Mouse (Mus musculus): ENCODE measurements around the gene Ttpal. TPM values are rescaled to one million over a fixed set of nuclear protein-coding genes. Genes with fewer than 3 reads are reported as not detected.
A peak's percentile ranks its signal among the peaks of the same experiment; 100 is the strongest.

The Ttpal gene
- 10 to 100 TPM; 36.9 to 37.6 TPM for polyA plus RNA-seq (2017; shearing (Covaris generic))

DNA sequence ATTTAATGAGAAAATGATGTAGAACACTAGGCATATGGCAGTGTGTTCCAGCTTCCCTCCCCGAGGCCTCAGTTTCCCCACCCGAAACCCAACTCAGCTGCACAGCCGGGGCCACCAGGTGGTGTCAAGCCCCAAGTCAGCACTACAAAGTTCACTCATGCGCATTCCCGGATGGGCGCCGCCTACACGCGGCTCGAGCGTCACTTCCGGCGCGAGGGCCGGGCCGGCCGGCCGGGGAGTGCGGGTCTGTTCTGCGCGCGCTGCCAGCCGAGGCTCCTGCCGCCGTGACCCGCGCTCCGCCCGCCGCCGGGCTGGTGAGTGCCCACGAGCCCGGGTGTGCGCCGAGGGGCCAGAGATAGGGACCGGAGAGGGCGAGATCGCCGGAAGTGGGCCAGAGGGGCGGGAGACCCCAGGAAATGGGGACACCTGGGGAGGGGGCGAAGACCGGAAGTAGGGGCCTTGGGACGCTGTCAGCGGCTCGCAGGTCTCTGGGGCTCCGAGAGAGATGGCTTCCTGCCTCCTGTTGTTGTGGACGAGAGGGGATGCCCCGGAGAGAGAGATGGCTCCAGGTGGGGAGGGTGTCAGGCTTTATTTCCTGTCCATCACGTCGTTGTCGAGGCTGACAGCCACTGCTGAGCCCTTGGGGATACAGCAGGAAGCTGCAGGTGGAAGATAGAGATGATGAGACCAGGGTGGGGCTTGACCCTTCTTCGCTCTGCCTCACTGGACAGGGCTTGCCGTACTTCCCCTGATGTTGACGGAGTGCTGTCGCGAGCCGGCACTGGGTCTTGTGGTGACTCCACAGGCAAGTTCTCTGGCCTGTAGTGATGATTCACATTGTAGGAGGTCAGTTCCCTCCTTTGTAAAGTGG lies at the start of gene Ttpal:
Gene Ttpal, plus strand, starts transcription at position 214 of the 871 bp plus-strand sequence.
- ATAC-seq, result peak; percentile 82

DNA sequence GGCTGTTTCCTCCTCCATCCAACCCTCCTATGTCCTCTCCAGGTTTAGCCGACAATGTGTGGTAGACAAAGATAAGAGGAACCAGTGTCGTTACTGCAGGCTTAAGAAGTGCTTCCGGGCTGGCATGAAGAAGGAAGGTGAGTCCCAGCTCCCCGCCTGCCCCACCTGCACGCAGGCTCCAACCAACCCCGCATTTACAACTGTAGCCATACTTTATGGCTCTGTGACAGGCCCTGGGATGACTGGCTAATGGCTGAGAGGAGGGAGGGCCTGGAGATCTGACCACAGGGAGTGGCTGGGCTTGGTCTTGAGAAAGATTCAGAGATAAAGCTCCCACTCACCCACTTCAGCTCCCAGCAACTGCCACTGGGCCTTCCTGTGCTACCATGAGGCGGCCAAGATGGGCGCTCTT lies 49.6 kb upstream of the Ttpal start:
- no peak for ATAC-seq

DNA sequence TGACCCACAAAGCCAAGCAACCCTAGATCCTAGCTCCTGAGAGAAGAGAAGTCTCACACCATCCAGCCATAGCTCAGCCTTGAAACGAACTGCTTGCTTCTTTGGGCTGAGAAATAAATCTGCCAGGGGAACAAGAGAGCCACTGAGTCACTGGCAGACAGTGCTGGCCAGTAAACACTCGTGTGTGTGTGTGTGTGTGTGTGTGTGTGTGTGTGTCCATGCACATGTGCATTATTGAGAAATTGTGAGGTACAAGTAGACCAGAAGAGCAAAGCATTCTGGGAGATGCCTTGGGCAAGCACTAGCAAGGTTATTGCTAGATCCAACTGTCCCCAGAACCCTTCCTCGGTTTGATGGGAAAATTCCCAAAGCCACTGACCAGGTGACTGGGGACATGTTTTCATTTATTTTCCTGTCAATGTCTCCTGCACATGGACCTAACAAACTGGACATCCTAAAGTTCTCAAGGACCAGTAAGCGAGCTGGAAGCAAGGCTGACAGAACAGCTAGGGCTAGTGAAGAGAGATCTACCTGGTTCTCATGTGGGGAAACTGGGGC lies 47.6 kb upstream of the Ttpal start:
- ATAC-seq, result no peak

DNA sequence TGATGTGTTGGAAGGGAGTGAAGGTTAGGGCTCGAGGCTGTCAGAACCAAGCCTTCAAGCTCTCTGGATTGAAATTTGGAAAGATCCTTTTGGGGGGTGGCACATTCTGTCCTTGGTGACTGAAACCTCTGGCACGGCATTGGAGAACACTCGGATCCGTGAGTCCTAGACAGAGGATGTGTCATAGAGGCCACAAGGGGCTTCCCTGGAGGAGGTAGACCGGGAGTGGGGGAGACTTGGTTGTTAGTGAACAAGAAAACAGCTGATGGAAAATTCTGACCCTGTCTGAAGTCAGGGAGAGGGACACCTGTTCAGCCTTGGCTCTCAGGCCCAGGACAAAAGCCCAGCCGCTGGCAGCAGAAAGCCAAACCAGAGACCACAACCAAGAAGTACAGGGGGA lies 47.1 kb upstream of the Ttpal start:
- no peak for ATAC-seq

DNA sequence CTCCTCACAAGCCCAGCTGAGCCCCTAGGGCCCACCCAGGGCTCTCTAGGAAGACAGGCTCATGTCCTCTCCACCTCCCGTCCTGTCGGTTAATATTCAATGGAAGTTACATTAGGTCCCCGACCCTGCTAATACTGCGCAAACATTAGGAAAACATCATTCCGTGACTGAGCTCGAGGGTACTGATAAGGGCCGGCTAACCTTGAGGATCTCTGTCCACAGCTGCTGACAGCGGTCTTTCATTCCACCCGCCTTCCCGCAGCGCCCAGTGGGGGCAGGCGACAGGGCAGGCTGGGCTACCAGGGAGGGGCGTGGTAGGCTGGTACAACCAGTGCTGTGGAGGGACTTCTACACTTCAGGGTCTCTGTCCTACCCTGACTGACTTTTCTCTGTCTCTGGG lies 46.7 kb upstream of the Ttpal start:
- ATAC-seq, result no peak

DNA sequence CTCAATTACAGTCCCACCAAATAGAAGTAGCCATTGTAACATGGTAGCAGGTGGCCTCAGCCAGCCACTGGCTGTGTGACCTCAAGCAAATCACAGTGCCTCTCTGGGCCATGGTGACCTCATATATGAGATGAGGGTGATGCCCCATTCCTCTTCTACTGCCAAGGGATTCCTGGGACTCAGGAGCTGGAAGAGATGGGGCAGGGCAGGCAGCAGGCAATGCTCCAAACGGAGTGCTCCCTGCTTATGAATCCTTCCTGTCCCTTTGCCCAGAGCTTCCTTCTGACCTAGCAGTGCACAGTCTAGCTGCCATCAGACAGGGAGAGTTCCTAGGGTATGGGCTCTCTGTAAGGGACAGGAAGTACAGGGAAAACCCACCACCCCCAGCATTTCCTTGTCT lies 43.6 kb upstream of the Ttpal start:
- no peak for ATAC-seq

DNA sequence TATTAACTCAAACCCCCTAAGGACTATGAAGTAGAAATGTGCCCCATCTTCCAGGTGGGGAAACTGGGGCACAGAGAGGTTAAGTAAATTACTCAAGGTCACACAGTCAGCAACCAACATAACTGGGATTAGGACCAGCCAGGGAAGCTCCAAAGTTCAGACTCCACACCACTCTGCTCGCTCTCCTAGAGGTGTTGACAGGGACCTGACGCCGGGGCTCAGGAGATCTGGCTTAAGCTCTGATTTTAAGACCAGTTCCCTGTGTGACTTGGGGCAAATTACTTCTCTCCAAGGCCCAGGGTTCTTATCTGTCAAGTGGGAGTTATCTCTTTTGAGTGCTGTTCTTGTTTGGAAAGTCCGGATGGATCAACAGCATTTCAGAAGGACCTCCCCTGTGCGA lies 42.9 kb upstream of the Ttpal start:
- ATAC-seq, result no peak

DNA sequence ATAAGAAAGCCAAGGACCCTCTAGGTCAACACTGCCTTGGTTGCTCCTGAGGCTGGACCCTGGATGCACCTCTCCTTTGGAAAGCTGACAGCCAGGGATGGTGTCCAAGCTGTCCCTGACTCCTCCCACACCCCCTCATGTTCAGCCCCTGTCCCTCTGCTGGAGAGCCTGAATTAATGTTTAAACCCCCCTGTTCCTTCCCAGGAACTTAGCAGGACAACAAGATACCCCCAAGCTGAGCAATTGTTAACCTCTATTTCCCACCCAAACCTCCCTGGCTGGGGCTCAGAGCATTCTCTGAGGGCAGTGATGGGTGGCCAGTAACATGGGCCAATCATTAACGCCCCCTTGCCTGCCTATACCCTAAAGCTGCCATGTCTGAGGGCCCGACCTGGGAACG lies 41.9 kb upstream of the Ttpal start:
- no peak for ATAC-seq

DNA sequence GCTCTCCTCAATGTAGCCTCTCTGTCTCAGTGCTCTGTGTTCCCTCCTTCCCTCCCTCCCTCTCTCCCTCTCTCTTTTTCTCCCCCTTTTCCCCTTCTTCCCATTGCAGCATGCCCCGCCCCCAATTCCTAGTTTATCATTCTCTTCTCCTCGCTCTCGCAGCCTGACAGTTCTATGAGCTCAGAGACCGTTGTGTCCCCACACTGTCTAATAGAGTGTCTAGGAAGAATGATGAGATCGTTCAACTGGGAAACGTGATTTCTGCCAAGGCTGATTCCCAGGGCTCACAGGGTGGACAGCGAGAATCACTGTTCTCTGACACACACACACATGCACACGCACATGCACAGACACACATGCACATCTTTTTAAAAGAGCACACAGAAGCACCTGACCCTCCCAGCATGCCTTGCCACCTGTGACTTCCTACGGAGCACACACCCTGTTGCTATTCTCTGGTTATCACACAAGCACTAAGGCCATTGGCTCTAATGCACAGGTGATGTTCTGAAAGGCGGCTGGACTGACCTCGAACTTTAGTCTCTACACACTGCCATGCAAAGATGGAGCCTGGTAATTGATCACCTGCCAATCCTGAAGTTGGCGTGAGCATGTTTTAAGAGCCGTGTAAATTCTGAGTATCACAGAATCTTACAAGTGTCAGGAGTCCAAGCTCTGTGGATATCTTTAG lies 40.7 kb upstream of the Ttpal start:
- no peak for ATAC-seq

DNA sequence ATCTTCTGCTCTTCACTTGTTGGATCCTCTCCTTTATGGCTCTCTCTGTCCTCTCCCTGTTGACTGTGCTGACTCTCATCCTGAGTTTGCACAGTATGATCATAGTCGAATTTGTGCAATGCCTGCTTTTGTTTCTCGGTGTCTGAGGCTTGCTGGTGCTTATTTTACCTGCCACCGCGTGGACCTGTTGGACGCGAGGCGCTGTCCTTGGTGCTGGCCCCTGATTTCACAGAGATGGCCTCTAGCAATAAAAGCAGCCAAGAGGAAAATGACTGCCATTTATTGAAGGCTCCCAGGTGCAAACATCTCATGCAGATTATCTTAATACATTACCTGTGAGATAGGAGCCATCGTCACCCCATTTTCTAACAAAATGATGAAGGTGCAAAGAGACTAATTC lies 37.5 kb upstream of the Ttpal start:
- ATAC-seq, result no peak

DNA sequence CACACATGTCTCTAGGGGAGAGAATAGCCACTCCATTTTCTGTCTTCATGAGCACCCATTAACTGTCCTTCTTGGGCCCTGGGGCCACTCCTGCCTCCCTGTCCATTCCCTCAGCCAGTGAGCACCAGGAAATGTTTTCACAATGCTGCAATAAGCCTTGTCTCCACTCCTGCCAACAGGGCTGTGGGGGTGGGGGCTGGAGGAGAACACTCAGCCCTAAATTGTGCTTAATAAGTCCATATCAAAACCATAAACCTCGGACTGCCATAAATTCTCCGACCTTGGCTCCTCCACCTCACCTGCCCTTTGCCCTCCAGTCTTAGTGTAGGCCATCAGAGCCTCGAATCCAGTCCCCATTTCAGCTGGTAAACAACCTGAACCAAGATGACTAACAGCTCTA lies 27.8 kb upstream of the Ttpal start:
- no peak for ATAC-seq

DNA sequence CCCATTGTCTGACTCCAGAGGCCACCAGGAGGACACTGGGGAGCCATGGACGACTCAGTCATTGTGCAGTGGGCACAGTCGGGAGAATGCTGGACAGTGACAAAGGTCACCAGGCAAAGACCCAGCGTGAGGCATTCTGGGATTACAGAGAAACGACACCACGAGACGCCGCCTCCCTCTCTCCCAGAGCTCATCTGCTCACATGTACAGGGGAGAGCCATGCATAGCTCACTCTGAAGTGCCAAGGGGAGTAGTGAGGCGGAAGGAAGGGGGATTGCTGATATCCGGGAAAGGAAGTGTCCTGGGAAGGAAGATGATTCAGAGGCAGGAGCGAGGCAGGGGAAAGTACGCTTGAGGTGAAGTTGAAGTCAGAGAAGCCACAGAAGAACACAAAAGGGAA lies 26.9 kb upstream of the Ttpal start:
- no peak for ATAC-seq

DNA sequence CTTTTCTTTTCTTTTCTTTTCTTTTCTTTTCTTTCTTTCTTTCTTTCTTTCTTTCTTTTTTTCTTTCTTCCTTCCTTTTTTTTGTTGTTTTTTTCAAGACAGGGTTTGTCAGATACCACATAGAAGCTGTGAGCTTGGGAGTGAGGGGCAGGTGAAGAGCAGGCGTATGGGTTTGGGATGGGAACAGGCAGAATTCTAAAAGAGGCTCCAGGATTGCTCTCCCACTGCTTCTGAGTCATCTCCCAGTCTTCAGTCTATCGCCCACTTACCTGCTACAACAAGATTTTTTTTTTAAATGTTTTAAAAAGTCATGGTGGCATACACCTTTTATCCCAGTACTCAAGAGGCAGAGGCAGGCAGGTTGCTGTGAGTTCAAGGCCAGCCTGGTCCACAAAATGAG lies 24.1 kb upstream of the Ttpal start:
- ATAC-seq, result no peak

DNA sequence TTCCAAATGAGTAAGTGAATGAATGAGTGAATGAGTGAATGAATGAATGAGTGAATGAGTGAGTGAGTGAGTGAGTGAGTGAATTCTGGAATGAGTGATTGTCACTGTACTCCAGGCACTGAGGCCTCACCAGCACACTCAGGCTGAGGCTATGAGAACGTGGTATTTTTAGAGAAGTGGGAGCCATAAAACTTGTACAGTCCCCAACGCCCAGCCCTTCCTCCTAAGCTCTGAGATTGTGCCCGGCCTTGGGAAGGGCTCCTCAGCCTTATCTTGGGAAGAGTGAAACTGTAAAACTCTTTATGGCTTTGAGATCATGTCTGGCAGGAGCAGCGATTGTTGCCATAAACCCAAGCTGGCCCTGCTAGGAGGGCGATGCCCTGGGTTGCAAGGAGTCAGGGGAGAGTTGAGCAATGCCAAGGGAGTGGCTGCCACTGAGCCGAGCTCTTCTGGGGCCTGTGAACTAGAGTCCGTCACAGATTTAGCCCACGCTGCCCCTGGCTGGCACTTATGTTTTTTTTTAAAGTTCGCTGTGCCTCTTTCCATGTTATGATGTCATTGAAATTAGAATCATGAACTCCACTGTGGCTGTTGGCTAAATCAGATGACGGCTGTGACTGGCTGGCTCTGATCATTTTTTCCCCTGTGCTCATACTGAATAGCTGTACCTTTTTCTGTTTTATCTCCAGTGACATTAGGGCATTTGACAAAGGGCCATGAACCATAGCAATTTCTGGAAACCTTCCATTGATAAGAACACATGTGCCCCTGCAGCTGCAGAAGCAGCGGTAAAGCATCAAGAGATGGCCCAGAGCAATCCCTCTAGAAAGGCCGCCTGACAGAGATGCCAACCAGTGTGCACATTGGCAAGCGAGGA lies 21.8 kb upstream of the Ttpal start:
- ATAC-seq, result no peak

DNA sequence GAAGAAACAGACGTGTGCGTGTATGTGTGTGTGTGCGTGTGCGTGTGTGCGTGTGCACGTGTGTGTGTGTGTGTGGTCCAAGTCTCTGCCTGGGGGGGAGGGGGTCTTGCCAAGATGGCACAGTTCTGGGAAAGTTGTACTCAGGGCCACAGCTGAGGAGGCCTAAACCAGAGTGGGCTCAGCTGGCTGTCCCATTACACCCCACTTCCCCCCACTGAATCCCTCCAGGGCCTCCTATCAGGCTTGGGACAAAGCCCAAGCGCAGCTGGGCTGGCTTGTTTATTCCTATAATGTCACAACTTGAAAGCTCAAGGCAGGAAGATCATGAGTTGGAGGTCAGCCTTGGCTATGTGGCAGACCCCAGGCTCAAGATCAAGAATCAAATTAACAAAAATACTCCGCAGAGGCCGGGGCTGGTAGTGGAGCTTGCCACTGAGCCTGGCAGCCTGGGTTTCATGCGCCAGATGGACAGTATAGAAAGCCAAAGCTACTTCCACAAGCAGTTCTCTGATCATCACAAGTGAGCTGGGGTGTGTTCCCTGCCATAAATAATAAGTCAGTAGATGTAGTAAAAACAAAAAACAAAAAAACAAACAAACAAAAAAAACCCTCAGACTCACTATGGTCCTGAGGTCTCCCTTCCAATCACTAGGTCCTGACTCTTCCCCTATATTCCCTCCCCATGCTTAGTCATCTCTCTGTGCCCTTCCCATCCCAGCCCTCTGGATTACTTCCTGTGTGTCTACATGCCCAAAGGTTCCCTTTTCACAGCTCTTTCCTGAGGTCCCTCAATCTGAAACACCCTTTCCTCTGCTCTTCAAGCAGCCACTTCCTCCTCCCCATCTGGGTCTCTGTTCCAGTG lies 18.7 kb upstream of the Ttpal start:
- ATAC-seq, result no peak

DNA sequence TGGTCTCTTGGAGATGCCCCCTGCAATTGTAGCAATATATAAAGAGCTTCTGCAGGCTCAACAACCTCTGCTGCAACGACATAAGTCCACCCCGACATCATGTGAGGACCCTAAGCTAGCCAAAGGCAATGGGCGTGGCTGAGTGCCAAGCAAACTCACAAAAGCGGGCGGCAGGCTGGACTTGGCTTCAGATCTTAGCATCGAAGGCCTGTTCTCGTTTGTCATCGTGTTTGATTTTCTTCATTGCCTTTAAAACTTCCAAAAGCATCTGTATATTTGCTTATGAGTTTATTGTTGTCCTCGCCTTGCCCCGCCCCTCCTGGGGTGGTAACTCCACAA lies 18.1 kb upstream of the Ttpal start:
- no peak for ATAC-seq

DNA sequence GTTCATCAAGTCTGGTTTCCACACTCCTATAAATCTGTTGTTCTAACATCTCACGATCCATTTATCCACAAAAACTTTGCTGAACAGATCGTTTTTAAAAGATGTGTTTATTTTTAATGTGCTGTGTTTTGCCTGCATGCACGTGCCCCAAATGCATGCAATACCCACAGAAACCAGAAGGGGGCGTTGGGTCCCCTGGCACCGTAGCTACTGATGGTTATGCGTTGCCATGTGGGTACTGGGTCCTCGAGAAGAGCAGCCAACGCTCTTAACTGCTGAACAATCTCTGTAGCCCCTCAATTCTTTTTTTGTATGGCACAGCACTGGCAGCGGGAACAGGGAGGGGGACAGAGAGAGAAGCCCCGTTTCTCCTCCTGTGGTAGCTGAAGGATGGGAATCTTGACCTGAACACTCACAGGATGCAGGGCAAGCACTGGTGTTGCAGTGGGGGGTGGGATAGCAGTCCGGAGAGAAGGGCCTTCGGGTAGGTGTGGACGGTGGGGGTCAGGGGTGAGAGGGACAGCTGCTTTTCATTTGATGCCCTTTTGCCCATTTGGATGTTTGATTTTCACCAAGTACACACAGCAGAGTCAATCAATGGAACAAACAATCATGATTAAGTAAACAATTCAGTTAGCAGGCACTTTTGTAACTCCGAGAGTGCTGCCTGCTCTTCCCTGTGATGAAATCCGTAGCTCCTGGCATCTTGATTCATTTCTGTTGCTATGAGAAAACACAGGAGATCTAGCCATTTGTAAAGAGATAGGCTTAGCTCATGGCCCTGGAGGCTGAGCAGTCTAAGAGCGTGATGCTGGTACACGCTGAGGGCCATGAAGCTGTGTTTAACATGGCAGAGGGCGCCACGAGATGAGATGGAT lies 15.5 kb upstream of the Ttpal start:
- ATAC-seq, result no peak

DNA sequence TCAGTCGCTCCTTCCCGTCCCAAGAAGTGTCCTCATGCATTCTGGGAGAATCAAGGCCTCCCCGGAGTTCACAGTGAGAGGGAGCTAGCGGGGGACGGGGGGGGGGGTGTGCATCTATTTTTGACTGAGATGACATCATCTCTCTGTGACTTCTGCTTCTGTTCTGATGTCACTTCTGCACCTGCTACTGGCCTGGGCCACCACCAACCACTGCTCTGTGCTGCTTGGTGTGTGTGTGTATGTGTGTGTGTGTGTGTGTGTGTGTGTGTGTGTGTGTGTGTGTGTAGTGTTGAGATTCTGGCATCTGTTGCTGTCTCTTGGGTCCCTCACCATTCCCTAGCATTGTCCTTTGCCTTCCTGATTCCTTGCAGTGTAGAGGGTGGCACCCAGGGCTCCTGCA lies 14.6 kb upstream of the Ttpal start:
- no peak for ATAC-seq

DNA sequence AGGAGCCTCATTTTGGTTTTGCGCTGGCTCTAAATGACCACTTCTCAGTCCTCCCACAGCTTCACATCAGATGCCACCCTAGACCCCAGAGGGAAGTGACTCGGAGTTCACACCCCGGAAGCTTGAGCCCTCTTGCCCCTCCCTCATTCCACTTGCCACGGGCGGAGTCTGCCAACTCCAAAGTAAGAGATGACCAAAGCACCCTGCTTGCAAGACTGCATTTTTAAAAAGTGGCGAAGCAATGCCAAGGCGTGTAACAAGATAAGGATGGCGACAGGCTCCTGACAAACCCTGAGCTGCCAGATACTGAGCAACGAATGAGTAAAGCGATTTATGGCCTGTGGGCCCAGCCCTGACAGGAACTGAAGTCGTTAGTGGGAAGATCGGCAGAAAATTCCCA lies 11.9 kb upstream of the Ttpal start:
- ATAC-seq, result no peak

DNA sequence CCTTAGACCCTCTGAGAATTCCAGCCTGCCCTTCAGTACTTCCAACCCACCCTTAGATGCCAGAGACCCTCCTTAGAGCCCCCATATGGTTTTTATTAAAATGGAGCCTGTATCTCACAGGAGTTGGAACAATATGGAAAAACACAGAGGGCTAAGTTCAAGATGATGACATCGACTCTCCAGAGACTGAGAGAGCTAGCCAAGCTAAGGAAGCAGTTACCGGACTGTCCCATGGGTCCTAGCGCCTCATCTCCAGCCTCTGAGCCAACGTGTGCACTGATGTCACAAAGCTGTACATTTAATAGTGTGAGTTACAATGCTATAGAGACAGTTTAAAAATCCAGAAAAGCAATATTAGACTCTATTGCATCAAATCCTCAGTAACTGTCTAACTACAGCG lies 11.1 kb upstream of the Ttpal start:
- no peak for ATAC-seq

DNA sequence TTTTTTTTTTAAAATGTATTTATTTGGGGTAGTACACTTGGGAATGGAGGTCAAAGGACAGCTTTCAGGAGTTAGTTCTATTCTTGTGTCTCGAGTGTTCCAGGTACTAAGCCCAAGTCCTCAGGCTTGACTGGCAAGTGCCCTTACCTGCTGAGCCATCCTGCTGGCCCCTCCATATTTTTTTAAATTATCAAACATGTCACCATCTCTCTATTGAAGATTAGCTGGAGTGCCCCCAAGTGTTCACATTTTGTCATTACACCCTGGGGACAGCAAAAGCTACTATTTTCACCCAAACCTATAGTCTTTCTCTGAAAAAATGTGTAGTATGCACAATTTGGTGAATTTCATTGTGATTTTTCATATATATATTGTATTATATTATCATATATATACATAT lies 10.0 kb upstream of the Ttpal start:
- ATAC-seq, result no peak

Measured in activated CD4-positive, CD25-positive, alpha-beta regulatory T cell, adult 4 months (primary cell).